Mouse (Mus musculus) left cerebral cortex, adult 2 months (tissue): ENCODE data around the gene Cdkn2d. TPM values are rescaled to one million over a fixed set of nuclear protein-coding genes. Genes with fewer than 3 reads are reported as not detected.

Experiments
- DNase-seq, 2 experiments: peaks; one replicate each; pipeline ENCODE4 v3.0.0; 2021 to 2022; ENCODE audit warnings: low spot score in 2 of 2, mixed read lengths in 1 of 2; ENCODE audit errors: extremely low spot score in 1 of 2
- H3K27ac ChIP-seq: fragments of 200-600 bp; 2 replicates; pipeline ENCODE4 v1.8.1; 2022
- H3K4me3 ChIP-seq: fragments of 200-600 bp; 2 replicates; pipeline ENCODE4 v1.8.1; 2022
- CTCF ChIP-seq: fragments of 200-600 bp; IDR thresholded peaks from 2 replicates; pipeline ENCODE4 v1.8.1; 2022; ENCODE audit warnings: antibody characterized with exemption, mild to moderate bottlenecking, moderate library complexity
- intact Hi-C: fragments of 180-260 bp; cut with DNase I; formaldehyde crosslinking; loops from one replicate; pipeline ENCODE4 v1.15.1; 2025
- total RNA-seq, 2 experiments: library from RNA; stranded (reverse); gene quantifications; 2 replicates each; pipeline ENCODE4 v1.2.3; 2021

Cdkn2d gene
- total RNA-seq, 2 experiments from 2014 or later: 47.9 to 54.6 TPM

- peak within 1 kb of the TSS; percentile 95 for H3K27ac ChIP-seq
- peak; percentile 77 to 78 for DNase-seq
- H3K4me3 ChIP-seq: peak within 1 kb of the TSS; percentile 92
- no peak; the same call in 1 of the 2 replicates for TF ChIP-seq CTCF
- intact Hi-C loops: loop anchor here (2.0 kb wide), 1 partner anchor 50 kb away; no protein-coding TSS in a partner anchor
Measured at GRCm38 (mm10) chr9:21238733-21239464, 52.3 kb downstream of the Cdkn2d start, which contains the start of gene Keap1. Gene Keap1, minus strand, starts transcription at chr9:21239361.

Other genes starting within 250 kb of the Cdkn2d start
- 1 to 10 TPM in 1 of 2 experiments, not detected in 1; 1.3 TPM for gene Zglp1, start 224.3 kb downstream of the Cdkn2d start, total RNA-seq
- gene Gm49373, start 218.3 kb downstream of the Cdkn2d start, total RNA-seq: 1 to 10 TPM; 1.7 to 3.2 TPM
- gene Fdx1l, start 217.8 kb downstream of the Cdkn2d start, total RNA-seq: 10 to 100 TPM; 62.4 to 64.3 TPM
- gene Gm38431, start 199.4 kb downstream of the Cdkn2d start, total RNA-seq: 1 to 10 TPM; 2.2 to 4.2 TPM
- gene Raver1, start 199.4 kb downstream of the Cdkn2d start, total RNA-seq: 10 to 100 TPM; 28.0 to 29.0 TPM
- gene Tyk2, start 160.2 kb downstream of the Cdkn2d start, total RNA-seq: 10 to 100 TPM; 13.2 to 14.6 TPM
- 100 to 1,000 TPM; 141 to 143 TPM for gene Cdc37, start 141.4 kb downstream of the Cdkn2d start, total RNA-seq
- gene Pde4a, start 125.7 kb downstream of the Cdkn2d start, total RNA-seq: 100 to 1,000 TPM; 101 to 106 TPM
- gene Keap1, start 52.0 kb downstream of the Cdkn2d start, total RNA-seq: 10 to 100 TPM; 53.0 to 53.7 TPM
- gene S1pr5, start 43.0 kb downstream of the Cdkn2d start, total RNA-seq: 1 to 10 TPM; 6.8 to 8.3 TPM
- 10 to 100 TPM; 45.3 to 49.5 TPM for gene Atg4d, start 26.1 kb downstream of the Cdkn2d start, total RNA-seq
- gene Kri1, start 3.4 kb downstream of the Cdkn2d start, total RNA-seq: 10 to 100 TPM; 43.3 to 46.1 TPM
- 1 to 10 TPM; 1.2 to 2.4 TPM for gene Ap1m2, start 20.9 kb upstream of the Cdkn2d start, total RNA-seq
- 10 to 100 TPM; 47.5 to 53.6 TPM for gene Slc44a2, start 29.3 kb upstream of the Cdkn2d start, total RNA-seq
- 10 to 100 TPM; 83.8 TPM for gene Ilf3, start 76.5 kb upstream of the Cdkn2d start, total RNA-seq
- gene Qtrt1, start 120.4 kb upstream of the Cdkn2d start, total RNA-seq: 10 to 100 TPM; 26.2 to 35.7 TPM
- gene Dnm2, start 133.5 kb upstream of the Cdkn2d start, total RNA-seq: 10 to 100 TPM; 56.1 to 61.0 TPM
- gene Tmed1, start 218.8 kb upstream of the Cdkn2d start, total RNA-seq: 10 to 100 TPM; 13.1 to 13.9 TPM
- gene AB124611, start 234.8 kb upstream of the Cdkn2d start, total RNA-seq: under 1 TPM in 1 of 2 experiments, not detected in 1; 0.29 TPM